Mouse (Mus musculus) intestine, embryonic 14.5 days (tissue): ENCODE data around the gene Mylpf. TPM values are rescaled to one million over a fixed set of nuclear protein-coding genes. Genes with fewer than 3 reads are reported as not detected.

Experiments
- ATAC-seq: fragments of 200-750 bp; cut with Nextera tagmentation; replicated peaks from 2 replicates; pipeline ENCODE4 v1.8.0; 2017; ENCODE audit warnings: low read depth, moderate number of reproducible peaks, moderate TSS enrichment, moderate library complexity; ENCODE audit not compliant: low FRiP score, low TSS enrichment
- DNase-seq: peaks from one replicate; pipeline ENCODE4 v3.0.0-alpha.2; 2018; ENCODE audit warnings: low spot score
- H3K27ac ChIP-seq: fragments of 300-500 bp; sonication (generic); 2 replicates; pipeline ENCODE4 v1.5.1; 2014; ENCODE audit warnings: low read depth, mild to moderate bottlenecking, control low read depth
- H3K27me3 ChIP-seq: fragments of 300-500 bp; sonication (generic); replicated peaks from 2 replicates; pipeline ENCODE4 v1.6.1; 2014; ENCODE audit warnings: low read length, control low read depth; ENCODE audit not compliant: control insufficient read depth, insufficient read depth
- H3K36me3 ChIP-seq: fragments of 300-500 bp; sonication (generic); 2 replicates; pipeline ENCODE4 v1.6.1; 2014; ENCODE audit warnings: low read length, control low read depth; ENCODE audit not compliant: control insufficient read depth, insufficient read depth
- H3K4me1 ChIP-seq: fragments of 300-500 bp; sonication (generic); replicated peaks from 2 replicates; pipeline ENCODE4 v1.6.1; 2014; ENCODE audit warnings: low read length, control low read depth, mixed read lengths; ENCODE audit not compliant: control insufficient read depth, insufficient read depth
- H3K4me2 ChIP-seq: fragments of 300-500 bp; sonication (generic); 2 replicates; pipeline ENCODE4 v1.6.1; 2014; ENCODE audit warnings: low read length
- H3K4me3 ChIP-seq: fragments of 300-500 bp; sonication (generic); 2 replicates; pipeline ENCODE4 v1.5.1; 2014; ENCODE audit warnings: low read depth, low read length, control low read depth, mixed read lengths
- H3K9ac ChIP-seq: fragments of 300-500 bp; sonication (generic); 2 replicates; pipeline ENCODE4 v1.6.1; 2014; ENCODE audit warnings: mild to moderate bottlenecking, low read length
- H3K9me3 ChIP-seq: fragments of 300-500 bp; sonication (generic); 2 replicates; pipeline ENCODE4 v1.6.1; 2016; ENCODE audit warnings: low read length, control low read depth; ENCODE audit not compliant: control insufficient read depth
- WGBS: fragments of 180-500 bp; shearing (Covaris S2); extraction: QIAGEN DNeasy Blood & Tissue Kit; methylation state at CpG from one replicate; pipeline ENCODE4 v1.1.7; 2014; 5-methylcytosine and 5-hydroxymethylcytosine counted together
- polyA plus RNA-seq: library from polyadenylated mRNA; unstranded; fragments of >200 nt; fragmentation: Nextera tagmentation; extraction: Ambion mirVana; gene quantifications from 2 replicates; pipeline ENCODE4 v1.2.1, GENCODE M21; 2014

Gene Mylpf
- polyA plus RNA-seq, 1 experiment from 2014 or later = 12.9 TPM

GRCm38 (mm10) chr7:127228615-127229303 is 20.1 kb downstream of the Mylpf start:
- ATAC-seq (no peak), DNase-seq (peak; percentile 87)
- Histone ChIP-seq H3K9me3 (no peaks in the 10 kb centered on the region), H3K4me3 (no peak overlapping the region), H3K27ac (no peak overlapping the region), H3K4me2 (no peak overlapping the region), H3K36me3 (peaks cover 14% of the 10 kb centered on the region; the same call in 1 of the 2 replicates), H3K9ac (no peak overlapping the region), H3K4me1 (peaks cover 11% of the 10 kb centered on the region), H3K27me3 (no peaks in the 10 kb centered on the region)
- 69% methylated on average over 4 of the region's 4 CpGs for WGBS

- WGBS = 51% methylated on average over 3 of the region's 3 CpGs
- DNase-seq (no peak), ATAC-seq (no peak)
- Histone ChIP-seq H3K27ac (no peak overlapping the region), H3K4me1 (peaks cover 18% of the 10 kb centered on the region), H3K27me3 (no peaks in the 10 kb centered on the region), H3K9me3 (no peaks in the 10 kb centered on the region), H3K36me3 (peaks cover 30% of the 10 kb centered on the region), H3K4me2 (peak overlapping the region; percentile 85), H3K9ac (peak overlapping the region; percentile 90), H3K4me3 (peak overlapping the region; percentile 78)
Observed at GRCm38 (mm10) chr7:127231376-127231775, 22.7 kb downstream of the Mylpf start.

- peak overlapping the region; percentile 98 for H3K27ac ChIP-seq
- no peaks in the 10 kb centered on the region for H3K9me3 ChIP-seq
- no peaks in the 10 kb centered on the region for H3K27me3 ChIP-seq
- peaks cover 37% of the 10 kb centered on the region for H3K36me3 ChIP-seq
- WGBS = 8% methylated on average over 20 of the region's 20 CpGs
- peaks cover 18% of the 10 kb centered on the region for H3K4me1 ChIP-seq
- peak overlapping the region; percentile 78 for H3K4me3 ChIP-seq
- peak overlapping the region; percentile 90 for H3K9ac ChIP-seq
- ATAC-seq = no peak
- no peak for DNase-seq
- H3K4me2 ChIP-seq = peak overlapping the region; percentile 85
Observed at GRCm38 (mm10) chr7:127231826-127232621, 23.3 kb downstream of the Mylpf start.

DNA sequence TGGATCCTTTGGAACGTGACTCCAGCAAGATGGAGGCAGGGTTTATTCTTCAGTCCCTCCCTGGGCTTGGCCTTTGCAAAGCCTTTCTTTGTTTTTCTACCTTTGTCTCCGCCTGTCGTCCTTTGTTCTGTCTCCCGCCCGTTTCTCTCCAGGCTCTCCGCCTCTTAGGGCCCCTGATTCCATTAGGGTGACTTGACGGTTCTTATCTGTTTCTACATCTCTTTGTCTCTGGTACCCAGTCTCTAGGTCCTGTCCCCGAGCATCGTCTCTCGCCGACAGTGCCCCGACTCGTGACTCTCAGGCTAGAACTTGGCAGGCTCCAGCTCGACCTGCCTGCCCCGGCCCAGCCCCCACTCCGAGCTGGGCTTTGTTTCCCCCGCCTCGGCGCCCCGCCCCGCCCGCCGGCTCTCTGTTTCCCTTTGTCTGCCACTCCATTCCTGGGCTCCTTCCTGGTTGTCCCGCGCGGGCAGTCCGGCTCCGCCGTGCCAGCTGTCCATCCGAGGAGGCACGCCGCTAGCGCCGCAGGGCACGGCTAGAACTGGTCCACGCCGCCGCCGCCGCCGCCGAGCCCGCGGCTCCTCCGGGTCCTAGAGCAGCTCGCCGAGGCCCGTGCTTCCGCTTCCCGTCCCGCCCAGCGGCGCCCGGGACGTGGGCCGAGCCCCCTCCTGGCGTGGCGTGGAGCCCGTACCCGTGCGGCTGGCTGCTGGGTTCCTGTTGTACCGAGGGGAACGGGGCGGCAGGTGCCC is 24.1 kb downstream of the Mylpf start, which contains the start of the genes Zfp553 and Sept1:
Gene Zfp553, plus strand, starts transcription at position 440 of the 746 bp plus-strand sequence.
Gene Sept1, minus strand, starts transcription at position 509 of the 746 bp plus-strand sequence.
- Histone ChIP-seq H3K4me2 (peak within 1 kb of the TSS; percentile 85), H3K4me3 (peak within 1 kb of the TSS; percentile 78), H3K36me3 (peaks cover 45% of the 10 kb centered on the region), H3K9me3 (no peaks in the 10 kb centered on the region), H3K4me1 (peaks cover 18% of the 10 kb centered on the region), H3K27me3 (no peaks in the 10 kb centered on the region), H3K27ac (peak within 1 kb of the TSS; percentile 98), H3K9ac (peak within 1 kb of the TSS; percentile 90)
- peak; percentile 92 for DNase-seq
- under 1% methylated on average over 64 of the region's 64 CpGs for WGBS
- ATAC-seq = peak; percentile 90

DNA sequence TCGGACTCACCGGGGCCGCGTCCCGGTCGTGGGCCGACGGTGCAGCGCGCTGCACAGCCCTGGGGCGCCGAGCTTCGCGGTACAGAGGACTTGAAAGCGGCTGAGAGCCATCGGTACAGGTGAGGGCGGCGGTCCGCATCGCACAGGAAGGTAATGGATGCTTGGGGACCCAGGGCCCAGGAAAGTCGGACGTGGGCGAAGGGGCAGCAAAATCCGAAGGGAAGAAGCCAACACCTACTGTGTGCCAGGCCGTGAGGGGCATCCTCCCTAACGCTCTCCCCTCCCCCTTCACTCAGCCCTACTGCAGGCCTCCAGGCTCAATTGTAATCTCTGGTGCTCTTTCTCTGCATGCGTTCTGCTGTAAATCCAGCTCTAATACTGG is 24.7 kb downstream of the Mylpf start:
- DNase-seq = no peak
- under 1% methylated on average over 26 of the region's 27 CpGs for WGBS
- Histone ChIP-seq H3K36me3 (peaks cover 50% of the 10 kb centered on the region), H3K4me1 (peaks cover 18% of the 10 kb centered on the region), H3K27ac (peak overlapping the region; percentile 98), H3K9me3 (no peaks in the 10 kb centered on the region), H3K27me3 (no peaks in the 10 kb centered on the region), H3K4me2 (peak overlapping the region; percentile 85), H3K9ac (peak overlapping the region; percentile 90), H3K4me3 (peak overlapping the region; percentile 78)
- ATAC-seq = peak; percentile 62

DNA sequence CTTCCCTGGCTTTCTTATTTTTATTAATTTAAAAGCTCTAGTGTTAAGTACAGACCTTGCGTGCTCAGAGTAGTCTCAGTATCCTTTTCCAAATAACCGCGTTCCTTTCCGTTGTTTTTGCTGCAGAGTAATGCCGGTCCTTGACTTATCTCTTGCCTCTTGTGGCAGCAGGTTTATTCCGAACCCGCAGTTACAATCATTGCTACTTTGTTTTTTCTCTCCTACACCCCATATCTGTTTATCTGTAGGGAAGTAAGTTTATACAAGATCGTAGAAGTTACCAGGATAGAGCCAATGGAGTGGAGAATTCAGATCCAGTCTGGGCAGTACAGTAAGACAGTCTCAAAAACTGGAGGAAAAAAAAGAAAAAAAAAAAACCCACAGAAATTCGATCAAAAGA is 25.1 kb downstream of the Mylpf start:
- peak overlapping the region; percentile 85 for H3K4me2 ChIP-seq
- H3K4me3 ChIP-seq = peak overlapping the region; percentile 78
- peaks cover 54% of the 10 kb centered on the region for H3K36me3 ChIP-seq
- H3K27me3 ChIP-seq = no peaks in the 10 kb centered on the region
- ATAC-seq (no peak), DNase-seq (no peak)
- peaks cover 18% of the 10 kb centered on the region for H3K4me1 ChIP-seq
- H3K9ac ChIP-seq = peak overlapping the region; percentile 90
- WGBS = 2% methylated on average over 9 of the region's 9 CpGs
- H3K9me3 ChIP-seq = no peaks in the 10 kb centered on the region
- peak overlapping the region; percentile 98; the same call in 1 of the 2 replicates for H3K27ac ChIP-seq

DNA sequence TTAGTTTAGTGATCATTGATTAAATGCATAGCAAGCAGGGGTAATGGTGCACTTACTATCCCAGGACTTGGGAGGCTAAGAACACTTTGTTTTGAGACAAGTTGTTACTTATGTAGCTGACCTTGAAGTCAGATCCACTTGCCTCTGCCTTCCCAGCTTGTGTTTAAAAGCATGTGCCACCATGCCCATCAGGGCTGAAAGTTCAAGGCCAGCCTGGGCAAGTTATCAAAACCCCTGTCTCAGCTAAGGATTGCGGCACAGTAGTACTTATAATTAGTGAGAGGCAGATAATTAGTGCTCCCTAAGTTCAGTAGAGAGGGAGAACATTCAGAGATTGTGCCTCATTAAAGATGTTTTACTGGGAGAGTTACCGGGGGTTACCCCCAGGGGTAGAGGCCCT is 26.1 kb downstream of the Mylpf start:
- Histone ChIP-seq H3K27me3 (no peaks in the 10 kb centered on the region), H3K36me3 (peaks cover 53% of the 10 kb centered on the region), H3K4me3 (no peak overlapping the region), H3K9me3 (no peaks in the 10 kb centered on the region), H3K4me1 (peaks cover 18% of the 10 kb centered on the region), H3K4me2 (peak overlapping the region; percentile 85), H3K9ac (no peak overlapping the region), H3K27ac (no peak overlapping the region)
- DNase-seq (no peak), ATAC-seq (no peak)
- WGBS = 97% methylated on average over 2 of the region's 2 CpGs

DNA sequence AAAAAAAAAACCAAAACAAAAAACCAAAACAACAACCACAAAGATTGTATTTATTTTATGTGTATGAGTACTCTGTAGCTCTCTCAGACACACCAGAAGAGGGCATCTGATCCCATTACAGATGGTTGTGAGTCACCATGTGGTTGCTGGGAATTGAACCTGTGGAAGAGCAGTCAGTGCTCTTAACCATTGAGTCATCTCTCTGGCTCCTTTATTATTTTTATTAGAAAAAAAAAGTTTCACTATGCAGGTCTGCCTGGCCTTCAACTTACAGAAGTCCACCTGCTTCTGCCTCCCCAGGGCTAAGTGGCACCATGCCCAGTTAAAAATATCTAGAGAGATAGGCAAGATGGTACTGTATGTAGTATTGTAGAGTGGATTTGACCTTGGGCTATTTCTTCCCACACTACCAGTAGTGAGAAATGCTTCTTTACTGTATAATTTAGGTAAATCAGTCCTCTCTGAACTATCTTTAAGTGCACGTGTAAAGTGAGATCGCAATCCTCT is 34.7 kb downstream of the Mylpf start:
- DNase-seq = no peak
- H3K9ac ChIP-seq = peak overlapping the region; percentile 91
- H3K4me2 ChIP-seq = peak overlapping the region; percentile 76
- H3K36me3 ChIP-seq = peaks cover 18% of the 10 kb centered on the region
- 30% methylated on average over 2 of the region's 2 CpGs for WGBS
- peak overlapping the region; percentile 91 for H3K27ac ChIP-seq
- no peaks in the 10 kb centered on the region for H3K27me3 ChIP-seq
- peaks cover 20% of the 10 kb centered on the region for H3K4me1 ChIP-seq
- peak overlapping the region; percentile 94 for H3K4me3 ChIP-seq
- no peak for ATAC-seq
- H3K9me3 ChIP-seq = 0 out of 2 replicates have a peak, but pooled peaks cover 2% of the 10 kb centered on the region
